Mouse (Mus musculus) v-Abl transformed pro-B cells (cell line): ENCODE data around the gene Lmntd2.
"Not testable (repeated sequence)": the region's sequence is repeated elsewhere in the genome, so short reads cannot be mapped to it uniquely, and the experiment has no call there.

Source experiments
- in situ Hi-C, 2 experiments: fragments of 400-800 bp; cut with MboI; formaldehyde crosslinking; loops; one replicate each; pipeline ENCODE4 v1.15.1; 2025; ENCODE audit not compliant: unreplicated experiment in 2 of 2

The Lmntd2 gene

GRCm38 (mm10) chr7:141213605-141214235 lies at the start of gene Lmntd2:
Gene Lmntd2, minus strand, starts transcription at chr7:141214080.
- in situ Hi-C loops = no loop called here

DNA sequence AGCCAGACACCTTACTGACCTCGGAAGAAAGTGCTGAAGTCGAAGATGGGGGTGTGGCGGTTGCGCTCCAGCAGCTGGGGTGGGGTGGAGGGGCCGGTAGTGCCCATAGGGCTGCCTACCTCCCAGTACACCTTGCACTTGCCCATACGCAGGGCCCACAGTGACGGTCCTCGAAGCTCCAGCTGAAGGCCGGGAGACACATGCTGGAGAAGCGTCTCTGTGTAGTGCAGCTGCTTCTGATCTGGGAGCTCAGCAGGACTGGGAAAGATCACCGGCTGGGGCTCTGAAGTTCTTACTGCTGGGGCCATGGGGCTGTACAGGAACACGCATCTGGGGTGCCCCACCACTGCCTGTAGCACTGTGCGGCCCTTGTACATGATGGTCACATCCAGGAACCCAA lies 49.8 kb upstream of the Lmntd2 start:
- in situ Hi-C loops = loop anchor here in 1 of 2 experiments (10.0 kb wide), 2 partner anchors 51 to 101 kb away; no protein-coding TSS in a partner anchor

DNA sequence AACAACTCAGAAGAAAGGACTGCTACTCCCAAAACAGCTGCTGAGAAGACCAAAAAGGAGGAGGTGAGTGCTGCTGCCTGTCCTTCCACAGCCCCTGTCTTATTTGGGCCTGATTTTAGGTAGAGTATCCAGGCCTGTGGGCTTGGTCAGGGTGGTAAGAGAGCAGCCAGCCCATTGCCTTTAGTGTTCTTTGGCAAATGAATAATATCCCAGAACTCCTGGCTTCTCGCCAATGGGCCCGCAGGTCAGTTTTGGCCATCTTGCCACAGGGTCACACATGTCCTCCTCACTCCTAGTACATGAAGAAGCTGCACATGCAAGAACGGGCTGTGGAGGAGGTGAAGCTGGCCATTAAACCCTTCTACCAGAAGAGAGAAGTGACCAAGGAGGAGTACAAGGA lies 47.6 kb upstream of the Lmntd2 start:
- in situ Hi-C loops = loop anchor here in 1 of 2 experiments (10.0 kb wide), 2 partner anchors 53 to 103 kb away; no protein-coding TSS in a partner anchor

- in situ Hi-C loops = no loop called here
Measured at GRCm38 (mm10) chr7:141256159-141256558, 42.3 kb upstream of the Lmntd2 start.

DNA sequence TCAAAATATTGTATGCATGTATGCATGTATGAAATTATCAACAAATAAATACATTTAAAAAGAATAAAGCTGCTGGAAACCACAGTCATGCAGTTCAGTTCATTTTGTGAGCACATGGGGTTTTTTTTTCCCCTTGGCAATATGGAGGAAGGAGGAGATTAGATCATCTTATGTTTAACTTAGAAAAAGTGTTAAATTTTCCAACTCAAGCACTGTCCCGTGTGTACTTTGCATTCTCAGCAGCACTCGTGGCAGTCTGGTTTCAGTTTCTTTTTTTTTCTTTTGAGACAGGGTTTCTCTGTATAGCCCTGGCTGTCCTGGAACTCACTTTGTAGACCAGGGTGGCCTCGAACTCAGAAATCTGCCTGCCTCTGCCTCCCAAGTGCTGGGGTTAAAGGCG lies 36.6 kb upstream of the Lmntd2 start:
- in situ Hi-C loops = not testable (repeated sequence)

- in situ Hi-C loops = no loop called here
Measured at GRCm38 (mm10) chr7:141231551-141231950, 17.7 kb upstream of the Lmntd2 start.

DNA sequence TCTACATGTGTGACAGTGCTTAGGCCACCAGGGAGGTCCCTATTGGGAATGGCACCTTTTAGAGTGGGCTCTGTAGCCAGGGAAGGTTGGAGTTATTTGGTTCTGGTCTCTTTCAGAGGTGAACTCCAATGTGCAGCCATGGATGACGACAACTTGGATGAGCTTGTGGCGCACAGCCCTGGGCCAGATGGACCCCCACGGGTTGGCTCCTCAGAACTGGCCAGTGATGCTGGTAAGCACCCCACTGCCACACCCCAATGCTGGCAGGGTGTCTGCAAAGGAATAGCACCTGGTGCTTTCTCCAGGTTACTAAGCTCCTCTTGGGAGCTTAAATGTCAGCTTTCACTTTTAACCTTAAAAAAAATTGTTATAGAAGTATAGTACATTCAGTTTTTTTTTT lies 17.2 kb upstream of the Lmntd2 start:
- in situ Hi-C loops = no loop called here

- in situ Hi-C loops = no loop called here
Measured at GRCm38 (mm10) chr7:141230570-141230969, 16.7 kb upstream of the Lmntd2 start.

GRCm38 (mm10) chr7:141229702-141230101 lies 15.8 kb upstream of the Lmntd2 start:
- in situ Hi-C loops = no loop called here

GRCm38 (mm10) chr7:141228279-141229067 lies 14.6 kb upstream of the Lmntd2 start, which contains the start of gene Phrf1:
Gene Phrf1, plus strand, starts transcription at chr7:141228784.
- in situ Hi-C loops = no loop called here

- in situ Hi-C loops = no loop called here
Measured at GRCm38 (mm10) chr7:141227796-141228195, 13.9 kb upstream of the Lmntd2 start.

DNA sequence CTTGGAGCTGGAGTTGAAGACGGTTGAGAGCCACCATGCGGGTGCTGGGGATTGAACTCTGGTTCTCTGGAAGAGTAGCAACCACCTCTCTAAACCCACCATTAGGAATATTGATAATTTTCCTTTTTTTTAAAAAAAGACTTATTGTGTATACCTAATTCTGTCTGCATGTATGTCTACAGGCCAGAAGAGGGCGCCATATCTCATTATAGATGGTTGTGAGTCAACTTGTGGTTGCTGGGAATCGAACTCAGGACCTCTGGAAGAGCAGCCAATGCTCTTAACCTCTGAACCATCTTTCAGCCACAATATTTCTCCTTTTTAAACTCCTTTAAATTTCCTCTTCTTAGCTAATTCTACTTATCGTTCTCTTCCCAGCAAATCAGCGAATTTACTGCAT lies 12.7 kb upstream of the Lmntd2 start:
- in situ Hi-C loops = no loop called here

DNA sequence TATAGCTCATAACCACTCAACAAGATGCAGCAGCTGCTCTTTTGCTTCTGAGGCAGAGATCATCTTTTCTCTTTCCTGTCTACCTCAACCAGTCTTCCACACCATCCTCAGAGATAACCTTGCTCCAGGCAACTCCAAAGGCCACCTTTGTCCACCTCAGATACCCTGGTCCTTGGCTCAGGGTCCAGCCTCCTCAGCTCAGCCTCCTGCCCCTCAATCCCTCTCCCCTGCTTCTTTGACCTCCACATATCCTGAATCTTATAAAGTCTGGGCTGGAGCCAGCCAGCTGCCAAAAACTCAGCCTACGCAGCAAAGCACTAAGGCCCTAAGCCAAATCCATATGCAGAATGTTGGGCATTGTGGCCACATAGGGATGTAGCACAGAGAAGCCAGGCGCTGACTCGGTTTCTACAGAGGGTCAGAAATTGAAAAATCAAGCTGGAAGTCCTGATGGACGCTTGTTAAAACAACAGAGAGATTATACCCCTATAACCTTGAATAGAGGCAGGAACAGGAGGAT lies 8.9 kb upstream of the Lmntd2 start:
- in situ Hi-C loops = no loop called here

DNA sequence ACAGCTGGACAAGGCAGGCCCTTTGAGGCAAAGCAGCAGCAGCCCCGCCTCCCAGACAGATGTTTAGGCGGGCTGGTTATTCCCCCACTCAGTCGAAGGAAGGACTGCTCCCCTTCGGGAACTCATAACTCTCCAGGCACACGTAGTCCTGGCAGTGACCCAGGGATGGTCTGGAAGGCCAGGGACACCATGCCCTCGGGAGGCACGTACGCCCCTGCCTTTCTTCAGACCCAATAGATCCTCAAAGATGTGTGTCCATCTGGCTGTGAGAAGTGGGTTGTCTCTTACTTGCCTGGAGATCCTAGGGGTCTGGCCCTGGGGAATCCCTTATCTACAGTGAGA lies 8.2 kb upstream of the Lmntd2 start:
- in situ Hi-C loops = no loop called here

DNA sequence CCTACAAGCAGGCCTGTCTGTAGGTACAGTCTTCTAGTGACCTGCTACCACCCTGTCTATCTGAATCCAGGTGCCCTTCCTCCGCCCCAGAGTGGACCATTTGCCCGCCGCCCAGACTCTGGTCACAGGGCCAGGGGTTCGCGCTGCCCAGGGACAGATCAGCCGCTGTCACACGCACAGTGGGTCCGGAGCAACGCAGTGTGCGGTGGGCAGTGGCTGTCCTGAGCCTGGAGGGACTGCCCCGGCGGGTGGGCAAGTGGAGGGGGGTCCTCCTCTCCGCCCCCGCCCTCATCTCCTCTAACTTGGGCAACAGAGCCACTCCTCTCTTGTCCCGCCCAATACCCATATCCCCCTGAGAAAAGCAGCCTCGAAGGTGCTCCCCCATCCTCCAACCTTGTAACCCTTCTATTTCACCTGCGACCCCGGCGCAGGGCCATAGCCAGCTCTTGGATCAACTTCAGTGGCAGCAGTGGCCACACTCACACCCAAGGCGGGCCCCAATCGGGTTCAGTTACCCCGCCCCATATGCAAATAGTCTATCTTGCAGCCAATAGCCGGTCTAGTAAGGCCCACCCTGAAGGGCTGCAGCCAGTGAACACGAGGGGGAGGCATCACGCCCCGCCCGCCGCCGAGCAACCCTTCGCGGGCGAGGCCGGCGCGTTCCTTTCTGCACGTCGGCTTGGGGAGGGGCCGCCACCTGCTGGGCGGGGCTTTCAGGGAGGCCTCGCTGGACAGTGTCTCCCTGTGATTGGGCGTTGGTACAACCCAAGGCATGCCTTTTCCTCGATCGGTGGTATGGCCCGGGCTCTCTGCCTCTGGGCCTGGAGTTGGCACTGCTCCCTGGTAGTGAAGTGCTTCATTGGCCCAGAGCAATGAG lies 7.6 kb upstream of the Lmntd2 start:
- in situ Hi-C loops = no loop called here

GRCm38 (mm10) chr7:141220377-141220776 lies 6.5 kb upstream of the Lmntd2 start:
- in situ Hi-C loops = no loop called here

DNA sequence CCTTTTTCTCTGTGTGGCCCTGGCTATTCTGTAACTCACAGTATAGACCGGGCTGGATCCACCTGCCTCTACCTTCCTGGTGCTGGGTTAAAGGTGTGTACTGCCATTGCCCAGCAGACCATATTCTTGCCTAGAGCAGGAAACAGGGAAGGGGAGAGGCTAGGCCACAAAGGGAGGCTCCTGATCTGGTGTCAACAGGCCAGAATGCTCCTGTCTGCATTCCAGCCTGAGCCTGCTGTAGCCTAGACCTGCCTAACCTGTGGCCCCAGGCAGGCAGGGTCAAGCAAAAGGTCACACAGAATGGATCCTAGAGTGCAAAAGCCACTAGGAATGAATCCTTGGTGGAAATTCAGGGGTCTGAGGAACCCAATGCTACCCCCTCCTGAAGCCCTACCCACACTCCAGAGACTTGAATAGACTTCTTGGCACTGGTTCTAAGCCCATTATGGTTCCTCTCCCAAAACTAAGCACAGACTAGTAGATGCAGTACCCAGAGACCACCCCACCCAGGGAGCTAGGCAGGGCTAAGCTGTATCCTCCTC lies 5.7 kb upstream of the Lmntd2 start:
- in situ Hi-C loops = no loop called here

GRCm38 (mm10) chr7:141218557-141219133 lies 4.8 kb upstream of the Lmntd2 start:
- in situ Hi-C loops = no loop called here

DNA sequence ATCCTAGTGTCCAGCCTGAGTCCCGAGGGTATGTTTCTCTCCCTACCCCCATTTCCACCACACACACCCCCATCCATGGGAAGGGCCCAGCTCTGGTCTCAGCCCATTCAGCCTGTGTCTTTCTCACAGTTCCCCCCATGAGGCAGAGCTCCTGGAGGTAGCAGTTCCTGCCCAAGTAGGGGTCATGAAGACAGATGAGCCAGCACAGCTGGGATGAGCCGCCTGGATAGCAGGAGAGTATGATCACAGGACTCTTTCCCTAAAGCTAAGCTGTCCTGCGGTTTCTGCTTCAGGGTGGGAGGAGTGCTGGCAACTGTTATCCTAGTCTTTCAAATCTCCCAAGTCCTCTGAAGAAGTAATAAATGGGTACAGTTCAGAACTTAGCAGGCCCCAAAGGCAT lies 4.3 kb upstream of the Lmntd2 start:
- in situ Hi-C loops = no loop called here

DNA sequence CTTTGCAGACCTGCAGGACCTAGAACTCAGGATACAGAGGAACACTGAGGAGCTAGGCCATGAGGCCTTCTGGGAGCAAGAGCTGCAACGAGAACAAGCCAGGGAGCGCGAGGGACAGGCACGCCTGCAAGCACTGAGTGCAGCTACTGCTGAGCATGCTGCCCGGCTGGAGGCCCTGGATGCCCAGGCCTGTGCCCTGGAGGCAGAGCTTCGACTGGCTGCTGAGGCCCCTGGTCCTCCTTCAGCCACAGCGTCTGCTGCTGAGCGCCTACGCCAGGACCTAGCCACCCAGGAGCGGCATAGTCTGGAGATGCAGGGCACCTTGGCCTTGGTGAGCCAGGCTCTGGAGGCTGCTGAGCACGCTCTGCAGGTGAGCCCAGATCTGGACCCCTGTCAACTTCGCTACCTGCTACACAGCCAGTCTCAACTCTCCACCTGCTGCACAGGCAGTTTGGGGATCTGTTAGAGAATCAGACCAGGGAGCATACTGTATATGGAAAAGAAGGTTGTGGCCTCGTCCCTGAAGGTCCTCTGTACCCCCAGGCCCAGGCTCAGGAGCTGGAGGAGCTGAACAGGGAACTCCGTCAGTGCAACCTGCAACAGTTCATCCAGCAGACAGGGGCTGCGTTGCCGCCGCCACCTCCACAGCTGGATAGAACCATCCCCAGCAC lies 3.6 kb upstream of the Lmntd2 start:
- in situ Hi-C loops = no loop called here
